Mouse (Mus musculus): Measurements from ENCODE around the gene Magea6. TPM values are rescaled to one million over a fixed set of nuclear protein-coding genes. Genes with fewer than 3 reads are reported as not detected.
"Not testable (repeated sequence)": the region's sequence is repeated elsewhere in the genome, so short reads cannot be mapped to it uniquely, and the experiment has no call there.

Gene Magea6
- not detected in 2 replicates for polyA plus RNA-seq (2012; rRNA removed)

DNA sequence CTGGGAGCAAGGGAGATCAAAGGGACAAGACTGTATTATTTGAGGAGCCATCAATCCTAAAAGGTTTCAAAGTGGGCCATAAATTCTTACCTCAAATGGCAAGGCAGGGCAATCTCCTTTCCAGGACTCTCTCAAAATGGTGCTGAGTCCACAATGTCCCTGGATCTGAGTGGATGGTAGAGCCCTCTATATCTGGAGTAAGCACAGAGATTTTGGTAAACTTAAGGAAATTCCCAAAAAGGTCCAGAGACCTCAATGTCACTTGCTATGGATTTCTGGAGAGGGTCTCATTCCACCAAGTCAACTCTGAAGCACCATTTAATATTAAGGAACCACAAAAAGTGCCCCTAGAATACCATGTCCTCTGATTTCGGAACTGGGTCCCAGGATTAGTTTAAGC is at the start of gene Magea6:
TSS of gene Magea6 (minus strand) at position 101 of the 400 bp plus-strand sequence.
- DNase-seq (ENCODE audit: low read depth): not testable (repeated sequence)

DNA sequence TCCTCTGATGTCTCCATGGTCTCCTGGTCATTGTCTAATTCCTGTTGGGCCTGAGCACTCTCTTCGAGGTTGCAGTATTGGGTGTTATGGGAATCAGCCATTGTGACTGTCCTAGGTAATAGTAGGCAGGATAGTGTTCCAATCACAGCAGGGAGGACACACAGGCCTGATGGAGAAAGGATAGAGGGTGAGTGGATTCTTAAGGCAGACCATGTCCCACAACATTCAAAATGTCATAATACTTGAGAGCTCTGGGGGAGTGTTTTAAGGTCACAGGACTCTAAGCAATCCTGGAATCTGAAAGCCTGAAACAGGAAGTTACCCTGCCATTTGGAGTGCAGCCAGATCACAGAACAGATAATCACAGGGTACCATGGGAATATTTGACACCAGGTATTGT is 13.6 kb upstream of the Magea6 start, which contains the start of gene Magea3:
TSS of gene Magea3 (minus strand) at position 101 of the 400 bp plus-strand sequence.
- not testable (repeated sequence) for DNase-seq (ENCODE audit: low read depth)

DNA sequence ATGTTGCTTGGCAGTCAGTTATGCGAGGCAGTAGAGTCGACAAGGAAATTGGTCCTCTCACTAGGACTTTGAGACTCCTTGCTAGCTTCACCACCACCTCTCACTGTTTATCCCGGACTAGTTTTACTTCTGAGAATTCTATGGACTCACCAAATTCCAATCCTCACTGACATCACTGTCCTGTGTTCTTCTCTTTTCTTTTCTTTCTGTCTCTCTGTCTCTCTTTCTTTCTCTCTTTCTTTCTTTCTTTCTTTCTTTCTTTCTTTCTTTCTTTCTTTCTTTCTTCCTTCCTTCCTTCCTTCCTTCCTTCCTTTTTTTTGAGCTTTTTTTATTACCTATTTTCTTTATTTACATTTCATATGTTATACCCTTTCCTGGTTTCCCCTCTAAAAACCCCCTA is 45.6 kb downstream of the Magea6 start, which contains the start of gene Cldn34b1:
TSS of gene Cldn34b1 (minus strand) at position 101 of the 400 bp plus-strand sequence.
- not testable (repeated sequence) for DNase-seq (ENCODE audit: low read depth)

Other genes with a start within 250 kb of the Magea6 start
- not detected in 2 replicates for gene Cldn34b1, start 45.7 kb downstream of the Magea6 start, polyA plus RNA-seq (2012; rRNA removed)
- gene Magea3, start 13.5 kb upstream of the Magea6 start, polyA plus RNA-seq (2012; rRNA removed): not detected in 2 replicates
- gene Magea8, start 59.9 kb upstream of the Magea6 start, polyA plus RNA-seq (2012; rRNA removed): not detected in 2 replicates
- not detected in 2 replicates for gene Magea5, start 127.2 kb upstream of the Magea6 start, polyA plus RNA-seq (2012; rRNA removed)
- not detected in 2 replicates for gene Magea1, start 153.8 kb upstream of the Magea6 start, polyA plus RNA-seq (2012; rRNA removed)
- not detected in 2 replicates for gene Magea2, start 157.7 kb upstream of the Magea6 start, polyA plus RNA-seq (2012; rRNA removed)
- not detected in 2 replicates for gene Cldn34b2, start 192.4 kb upstream of the Magea6 start, polyA plus RNA-seq (2012; rRNA removed)